Mouse (Mus musculus) adrenal gland, postnatal 10 days (tissue): ENCODE results near the gene Adamtsl2. TPM values are rescaled to one million over a fixed set of nuclear protein-coding genes. Genes with fewer than 3 reads are reported as not detected.

Experiments used
- DNase-seq: peaks from one replicate; pipeline ENCODE4 v3.0.0; 2021; ENCODE audit warnings: mixed read lengths
- total RNA-seq, 2 experiments: library from RNA; stranded (reverse); gene quantifications; 2 replicates each; pipeline ENCODE4 v1.2.3; 2021

Gene Adamtsl2
- total RNA-seq, 2 experiments from 2014 or later: 8.1 to 15.9 TPM

DNA sequence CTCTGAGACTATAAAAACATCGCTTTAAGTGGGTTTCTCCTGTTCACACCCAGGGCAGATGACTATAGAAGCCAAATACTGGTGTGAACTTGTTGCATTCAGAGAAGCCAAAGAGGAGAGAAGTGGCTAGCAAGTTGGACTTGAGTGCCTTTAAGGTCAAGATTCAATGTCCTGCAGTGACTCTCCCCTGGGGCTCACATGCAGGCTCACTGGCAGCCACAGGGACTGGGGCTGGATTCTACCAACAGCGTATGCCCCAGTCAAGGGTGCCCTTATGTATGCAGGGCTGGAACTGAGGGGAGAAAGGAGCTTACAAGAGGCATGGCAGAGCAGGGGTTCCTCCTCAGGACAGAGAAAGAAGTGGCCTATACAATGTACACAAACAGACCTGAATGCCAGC lies 40.6 kb downstream of the Adamtsl2 start:
- DNase-seq: peak; percentile 43

- peak; percentile 61 for DNase-seq
These were observed 41.1 kb downstream of the Adamtsl2 start for GRCm38 (mm10) chr2:27120241-27120641.

DNA sequence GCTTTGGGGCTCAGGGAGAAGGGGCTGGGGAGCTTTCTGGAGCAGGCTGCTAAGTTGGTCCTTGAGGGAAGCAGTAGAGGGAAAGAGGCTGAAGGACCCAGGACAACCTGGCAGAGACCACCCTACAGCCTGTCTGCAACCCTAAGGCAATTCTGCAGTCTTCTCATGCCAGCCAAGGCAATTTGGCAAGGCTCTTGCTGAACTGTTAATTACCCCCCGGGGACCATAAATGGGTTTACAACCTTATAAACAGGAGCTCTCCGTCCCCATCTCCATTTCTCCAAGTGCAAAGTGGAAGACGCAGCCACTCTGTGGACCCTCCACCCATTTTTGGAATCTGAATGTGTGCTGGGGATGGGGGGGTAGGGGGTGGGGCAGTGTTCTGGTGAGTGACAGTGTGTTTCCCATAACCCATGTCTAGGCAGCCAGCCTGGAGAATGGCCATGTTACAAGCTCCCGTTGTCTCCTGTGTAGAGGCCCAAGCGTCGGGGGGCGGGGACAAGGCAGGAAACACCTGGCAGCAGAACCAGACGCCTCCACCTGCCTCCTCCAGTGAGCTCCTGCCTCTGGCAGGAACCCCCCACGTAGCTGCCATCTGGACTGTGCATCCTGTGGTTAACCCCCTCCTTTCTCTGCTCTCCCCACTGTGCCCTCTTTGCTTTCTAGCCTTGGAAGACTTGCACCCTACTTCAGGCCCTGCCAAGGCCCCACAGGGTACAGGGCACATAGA lies 42.6 kb downstream of the Adamtsl2 start:
- peak; percentile 17 for DNase-seq

DNA sequence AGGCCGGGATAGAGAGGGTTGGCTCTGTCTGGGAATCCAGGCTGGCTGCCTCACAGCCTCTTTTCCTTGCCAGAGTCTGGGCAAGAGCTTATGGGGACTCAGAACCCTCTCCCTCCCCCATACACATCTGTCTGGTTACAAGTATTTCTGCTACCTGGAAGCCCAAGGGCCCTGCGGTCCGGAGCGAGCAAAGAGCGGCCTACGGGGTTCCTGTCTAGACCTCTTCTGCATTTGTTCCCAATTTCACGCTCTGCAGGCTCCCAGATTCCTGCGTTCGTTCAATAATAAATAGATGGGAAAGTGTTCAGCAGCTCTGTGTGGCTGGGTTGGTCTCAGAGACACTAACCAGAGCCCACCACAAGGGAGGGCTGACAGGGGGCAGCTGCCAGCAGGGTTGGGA lies 43.4 kb downstream of the Adamtsl2 start:
- no peak for DNase-seq

GRCm38 (mm10) chr2:27123121-27123520 lies 43.9 kb downstream of the Adamtsl2 start:
- no peak for DNase-seq

DNA sequence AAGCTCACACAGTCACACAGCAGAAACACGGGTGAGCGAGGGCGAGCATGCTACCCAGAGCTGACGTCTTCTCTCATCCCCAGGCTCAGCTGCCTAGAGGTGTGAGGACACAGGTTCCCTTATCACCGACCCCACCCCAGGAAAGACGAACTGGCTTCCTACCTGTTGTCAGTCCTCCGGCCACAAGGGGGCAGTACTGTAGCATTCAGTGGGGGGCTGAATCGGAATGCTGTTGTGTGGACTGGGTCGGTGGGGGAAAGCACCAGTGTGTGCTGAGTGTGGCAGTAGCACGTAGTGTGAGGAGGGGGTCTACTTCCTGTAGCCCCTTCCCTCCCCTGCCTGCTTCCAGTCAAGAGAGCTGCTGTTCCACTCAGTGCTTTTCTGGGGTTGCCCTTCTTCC lies 46.8 kb downstream of the Adamtsl2 start:
- peak; percentile 78 for DNase-seq

- DNase-seq: no peak
These were observed 47.3 kb downstream of the Adamtsl2 start for GRCm38 (mm10) chr2:27126496-27126895.

GRCm38 (mm10) chr2:27128990-27129389 lies 49.8 kb downstream of the Adamtsl2 start:
- no peak for DNase-seq

DNA sequence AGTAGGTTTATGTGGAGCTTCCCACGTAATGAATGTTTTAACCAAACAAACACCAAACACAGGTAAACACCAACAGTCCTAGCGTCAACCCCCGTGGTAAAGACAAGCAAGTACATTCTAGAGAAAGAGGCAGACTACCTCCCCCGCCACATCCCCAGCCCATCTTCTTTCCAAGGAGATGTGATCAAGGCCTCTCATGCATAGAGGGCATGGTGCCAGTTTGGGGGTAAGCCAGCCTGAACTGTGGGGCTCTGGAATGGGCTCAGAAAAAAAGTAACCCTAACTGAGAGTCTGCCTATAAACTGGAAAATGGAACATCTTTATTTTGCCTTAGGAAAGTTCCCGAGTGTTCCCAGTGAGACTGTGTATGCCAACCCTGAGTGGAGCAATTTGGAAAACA lies 56.8 kb downstream of the Adamtsl2 start:
- no peak for DNase-seq

DNA sequence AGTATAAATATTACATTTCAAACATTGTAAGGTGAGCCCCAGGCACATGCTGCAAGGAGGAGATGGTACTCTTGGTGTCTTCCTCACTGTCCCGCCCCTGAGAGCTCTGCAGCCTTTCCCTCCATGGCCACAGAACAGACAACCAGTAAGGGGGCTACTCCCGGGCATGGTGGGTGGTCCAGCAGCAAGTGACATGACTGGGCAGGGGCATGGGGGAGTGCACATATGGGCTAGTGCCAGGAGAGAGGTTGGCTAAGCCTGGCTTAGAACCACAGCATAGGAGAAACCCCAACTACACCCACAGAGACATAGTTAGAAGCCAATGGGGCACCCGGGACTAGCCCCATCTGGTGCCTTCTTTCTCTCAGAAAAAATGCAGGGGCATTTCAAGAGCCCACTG lies 57.2 kb downstream of the Adamtsl2 start:
- no peak for DNase-seq

DNA sequence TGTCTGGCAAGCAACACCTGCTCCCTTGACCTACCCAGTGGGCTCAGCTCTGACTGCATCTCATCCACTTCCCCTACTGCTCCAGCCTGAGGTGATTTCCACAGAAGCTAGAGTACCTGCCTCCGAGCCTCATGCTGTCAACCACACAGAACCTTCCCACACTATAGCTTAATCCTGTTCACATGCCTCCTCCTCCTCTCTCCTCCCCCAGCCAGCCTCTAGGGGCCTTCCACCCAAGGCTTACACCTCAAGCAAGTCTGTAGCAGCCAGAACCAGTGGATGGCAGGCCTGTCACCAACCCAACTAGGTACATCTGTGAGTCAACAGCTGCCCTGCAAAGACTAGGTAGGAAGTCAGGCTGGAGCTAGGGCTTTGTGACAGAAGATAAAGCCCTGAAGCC lies 57.6 kb downstream of the Adamtsl2 start:
- DNase-seq: no peak

- no peak for DNase-seq
These were observed 59.2 kb downstream of the Adamtsl2 start for GRCm38 (mm10) chr2:27138356-27138755.

DNA sequence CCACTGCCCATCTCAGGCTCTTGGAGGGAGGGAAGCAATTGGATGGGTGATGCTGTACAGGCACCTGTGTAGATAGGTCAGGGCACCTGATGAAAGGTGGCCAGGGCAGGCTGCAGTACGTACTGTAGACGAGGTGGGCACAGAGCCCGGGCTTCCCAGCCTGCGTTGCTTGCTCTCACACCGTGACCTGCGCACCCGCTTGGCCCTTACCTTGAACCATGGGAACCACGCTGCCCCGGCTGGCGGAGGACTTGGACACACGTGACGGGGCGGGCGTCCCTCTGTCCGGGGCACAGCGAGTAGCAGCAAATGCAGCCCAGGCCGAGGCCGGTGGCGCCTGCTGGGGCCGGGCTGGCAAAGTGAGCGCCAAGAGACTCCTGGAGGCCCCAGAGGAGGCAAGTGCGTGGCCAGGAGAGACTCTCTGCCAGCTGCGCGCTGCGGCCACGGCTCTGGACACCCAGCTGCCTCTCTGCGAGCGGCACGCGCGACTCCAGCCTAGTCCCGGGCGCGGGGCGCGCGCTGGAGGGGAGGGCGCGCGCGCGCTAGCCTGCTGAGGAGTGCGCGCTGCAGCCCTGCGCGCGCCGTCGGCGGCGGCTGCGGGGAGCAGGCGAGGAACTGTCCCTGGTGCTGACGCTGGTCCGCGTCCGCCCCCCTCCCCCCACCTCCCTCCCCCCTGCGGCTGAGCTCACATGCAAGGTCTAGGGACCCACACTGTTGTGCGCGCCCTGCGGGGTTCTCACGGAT lies 62.9 kb downstream of the Adamtsl2 start, which contains the start of gene Fam163b:
Fam163b (minus strand) TSS at position 542 of the 744 bp plus-strand sequence.
- DNase-seq: peak; percentile 75

DNA sequence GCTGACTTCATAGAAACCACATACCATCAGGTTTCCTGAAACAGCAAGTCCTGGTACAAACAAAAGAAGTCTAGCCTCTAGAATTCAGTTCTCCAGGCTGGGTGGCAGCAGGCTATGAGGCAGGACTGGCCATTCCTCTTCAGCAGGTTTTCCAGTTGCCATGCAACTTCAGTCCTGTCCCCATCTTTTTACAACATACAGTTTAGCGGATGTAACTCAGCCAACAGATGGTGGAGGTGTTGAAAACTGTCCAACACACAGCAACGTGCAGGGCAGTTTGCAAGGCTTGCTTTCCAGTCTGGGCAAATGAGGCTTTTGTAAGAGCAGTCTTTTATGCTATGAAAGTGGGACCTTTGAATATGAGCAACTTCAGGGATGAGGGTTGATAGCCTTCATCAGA lies 65.8 kb downstream of the Adamtsl2 start:
- no peak for DNase-seq

- no peak for DNase-seq
These were observed 67.7 kb downstream of the Adamtsl2 start for GRCm38 (mm10) chr2:27146840-27147239.

GRCm38 (mm10) chr2:27149457-27149856 lies 70.3 kb downstream of the Adamtsl2 start:
- DNase-seq: no peak

DNA sequence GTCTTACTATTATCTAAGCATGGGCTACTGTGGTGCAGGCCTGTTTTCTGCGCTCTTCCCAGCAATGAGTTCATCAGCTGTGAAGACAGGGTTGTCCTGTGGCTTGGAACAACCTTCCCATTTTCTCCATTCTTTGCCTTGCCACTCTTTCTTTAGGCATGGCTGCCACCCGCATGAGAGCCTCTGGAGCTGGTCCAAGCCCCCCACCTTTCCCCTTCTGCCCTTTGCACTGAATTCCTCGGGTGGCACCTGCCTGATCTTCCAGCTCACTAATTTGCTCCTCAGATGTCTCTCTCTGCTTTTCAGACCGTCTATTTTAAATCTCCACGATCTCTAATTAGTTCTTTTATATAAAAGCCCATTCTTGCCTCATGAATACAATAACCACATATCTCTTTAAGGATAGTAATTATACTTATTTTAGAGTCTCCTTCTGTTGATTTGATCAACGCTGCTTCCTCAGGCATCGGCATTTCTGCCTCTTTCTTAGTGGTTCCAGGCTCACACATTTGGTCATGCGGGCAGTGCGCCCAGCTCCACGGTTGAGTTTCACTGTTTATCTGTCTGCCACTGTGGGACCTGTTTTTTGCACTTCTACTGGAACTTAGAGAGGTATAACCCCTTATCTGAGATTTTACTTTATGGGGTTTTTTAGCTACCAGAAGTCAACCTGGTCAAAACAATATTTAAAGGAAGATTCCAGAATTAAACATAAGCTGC lies 75.4 kb downstream of the Adamtsl2 start:
- no peak for DNase-seq

- DNase-seq: no peak
These were observed 77.4 kb downstream of the Adamtsl2 start for GRCm38 (mm10) chr2:27156596-27156995.

Other genes starting within 250 kb of the Adamtsl2 start
- not detected for gene Abo, start 214.4 kb upstream of the Adamtsl2 start, total RNA-seq
- gene Surf6, start 176.5 kb upstream of the Adamtsl2 start, total RNA-seq: 10 to 100 TPM; 23.1 to 24.8 TPM
- 10 to 100 TPM; 49.3 to 50.2 TPM for gene Med22, start 168.7 kb upstream of the Adamtsl2 start, total RNA-seq
- 100 to 1,000 TPM; 516 to 520 TPM for gene Rpl7a, start 168.6 kb upstream of the Adamtsl2 start, total RNA-seq
- 10 to 100 TPM; 27.1 to 29.8 TPM for gene Surf2, start 163.0 kb upstream of the Adamtsl2 start, total RNA-seq
- 10 to 100 TPM; 78.4 to 81.5 TPM for gene Surf1, start 162.8 kb upstream of the Adamtsl2 start, total RNA-seq
- 100 to 1,000 TPM; 118 to 141 TPM for gene Surf4, start 145.5 kb upstream of the Adamtsl2 start, total RNA-seq
- under 1 TPM; 0.18 to 0.27 TPM for gene Stkld1, start 145.3 kb upstream of the Adamtsl2 start, total RNA-seq
- gene Rexo4, start 115.0 kb upstream of the Adamtsl2 start, total RNA-seq: 10 to 100 TPM; 28.6 to 31.0 TPM
- 1 to 10 TPM; 1.9 to 3.1 TPM for gene Adamts13, start 106.0 kb upstream of the Adamtsl2 start, total RNA-seq
- gene Cacfd1, start 69.5 kb upstream of the Adamtsl2 start, total RNA-seq: 10 to 100 TPM; 40.6 to 42.0 TPM
- gene Slc2a6, start 51.4 kb upstream of the Adamtsl2 start, total RNA-seq: 1 to 10 TPM; 1.2 to 1.7 TPM
- 1 to 10 TPM in 1 of 2 experiments, under 1 TPM in 1; 0.45 to 2.7 TPM for gene Mymk, start 7.2 kb upstream of the Adamtsl2 start, total RNA-seq
- 1 to 10 TPM; 2.0 TPM for gene Fam163b, start 63.1 kb downstream of the Adamtsl2 start, total RNA-seq
- gene Dbh, start 85.9 kb downstream of the Adamtsl2 start, total RNA-seq: 100 to 1,000 TPM; 330 to 339 TPM
- gene Sardh, start 169.0 kb downstream of the Adamtsl2 start, total RNA-seq: 10 to 100 TPM; 46.6 to 79.0 TPM